Mouse (Mus musculus): ENCODE results near the gene Kctd12.

- TF ChIP-seq GATA1 (IDR thresholded peaks at IDR 0.05; ENCODE audit: borderline replicate concordance, low read length): no peak
- TF ChIP-seq FLI1 (IDR thresholded peaks at IDR 0.05; ENCODE audit: low read length): no peak
Measured at GRCm38 (mm10) chr14:102982627-102983540, at the start of gene Kctd12.

Data from megakaryocyte, embryonic 14.5 days (primary cell).